Mouse (Mus musculus): ENCODE measurements at regions not wholly inside any gene's neighbourhood (a gene's known extent, or its start where the extent isn't known, plus 50 kb on each side); places are given as distances from the start of the nearest gene placed in this dataset.

DNA sequence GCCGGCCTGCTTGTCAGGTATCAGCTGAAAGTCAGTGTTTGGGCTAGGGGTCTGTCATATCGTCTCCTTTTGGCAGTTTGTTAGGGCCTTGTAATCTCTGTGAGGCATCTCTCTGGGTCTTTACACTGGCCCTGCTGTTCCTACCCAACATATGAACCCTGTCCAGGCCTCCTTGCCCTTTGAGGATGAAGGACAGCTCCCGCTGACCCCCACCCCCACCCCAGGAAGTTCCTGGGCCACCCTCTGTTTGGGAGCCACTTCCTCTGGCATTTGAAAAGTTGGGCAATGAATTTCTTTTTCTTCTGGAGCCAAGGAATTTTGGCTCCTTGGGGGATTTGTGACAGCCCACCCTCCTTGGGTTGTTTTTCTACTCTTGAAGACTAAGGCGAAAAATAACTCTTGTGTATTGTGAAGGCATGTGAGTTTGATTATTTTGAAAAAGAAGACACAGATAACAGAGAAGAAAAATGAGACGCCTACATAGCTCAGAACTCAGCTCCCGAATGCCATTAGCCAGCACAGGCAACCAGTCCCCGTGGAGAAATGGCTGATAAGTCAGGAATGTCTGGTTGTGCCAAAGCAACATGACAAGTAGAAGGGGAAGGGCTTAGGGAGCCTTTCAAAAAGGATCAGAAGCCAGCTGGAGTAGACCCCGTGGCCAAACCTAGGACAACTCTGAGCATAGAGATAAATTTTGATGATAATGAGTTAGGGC, 249.5 kb downstream of the Gm49356 start:
- DNase-seq: no peak

DNA sequence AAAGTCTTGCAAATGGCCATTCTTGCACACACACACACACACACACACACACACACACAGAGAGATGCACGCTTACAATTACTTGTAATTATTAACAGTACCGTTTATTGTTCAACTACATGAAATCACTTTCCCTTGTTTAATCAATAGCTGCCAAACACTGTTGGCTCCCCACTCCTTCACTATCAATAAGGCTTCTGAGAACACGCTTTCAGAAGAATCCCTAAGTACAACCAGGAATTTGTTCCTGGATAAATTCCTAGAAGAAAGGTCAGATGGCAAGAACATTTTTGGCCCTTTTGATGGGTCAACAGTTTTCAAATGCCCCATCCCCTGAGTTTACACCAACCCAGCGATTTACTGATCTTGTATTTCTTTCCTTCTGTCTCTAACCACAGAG, 252.5 kb downstream of the Gm49356 start:
- DNase-seq: no peak

GRCm38 (mm10) chr15:59142481-59142880, 253.4 kb downstream of the Gm49356 start:
- no peak for DNase-seq

DNA sequence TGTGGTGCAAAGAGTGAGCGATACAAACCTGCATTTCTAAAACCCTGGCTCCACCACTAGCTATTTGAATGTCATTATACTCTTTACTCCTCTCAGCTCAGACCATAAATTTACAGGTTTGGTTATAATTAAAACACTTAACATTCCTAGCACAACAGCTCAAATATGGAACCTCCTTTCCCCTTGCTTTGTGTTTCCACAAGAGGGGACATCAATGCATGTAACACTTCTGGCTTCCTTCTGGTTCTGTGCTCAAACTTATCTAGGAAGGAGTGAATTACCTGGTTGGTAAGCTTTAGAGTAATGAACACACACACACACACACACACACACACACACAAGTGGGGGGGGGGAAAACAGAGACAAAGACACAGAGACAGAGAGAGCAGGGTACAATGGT, 254.8 kb downstream of the Gm49356 start:
- no peak for DNase-seq

- DNase-seq: no peak
Observed at GRCm38 (mm10) chr15:59145679-59146078, 256.6 kb downstream of the Gm49356 start.

DNA sequence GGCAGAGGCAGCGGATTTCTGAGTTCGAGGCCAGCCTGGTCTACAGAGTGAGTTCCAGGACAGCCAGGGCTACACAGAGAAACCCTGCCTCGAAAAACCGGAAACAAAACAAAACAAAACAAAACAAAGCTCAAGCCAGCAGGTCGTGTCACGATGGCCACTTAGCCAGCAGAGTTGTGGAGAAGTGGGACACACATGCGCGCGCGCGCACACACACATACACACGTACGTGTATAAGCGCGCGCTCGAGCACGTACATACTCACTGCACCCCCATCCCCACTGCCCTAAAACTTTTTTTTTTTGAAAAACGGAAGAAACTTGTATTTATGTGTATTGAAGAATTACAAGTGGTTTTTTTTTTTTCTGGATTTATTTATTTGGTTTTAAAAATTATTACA, 257.0 kb downstream of the Gm49356 start:
- DNase-seq: no peak

DNA sequence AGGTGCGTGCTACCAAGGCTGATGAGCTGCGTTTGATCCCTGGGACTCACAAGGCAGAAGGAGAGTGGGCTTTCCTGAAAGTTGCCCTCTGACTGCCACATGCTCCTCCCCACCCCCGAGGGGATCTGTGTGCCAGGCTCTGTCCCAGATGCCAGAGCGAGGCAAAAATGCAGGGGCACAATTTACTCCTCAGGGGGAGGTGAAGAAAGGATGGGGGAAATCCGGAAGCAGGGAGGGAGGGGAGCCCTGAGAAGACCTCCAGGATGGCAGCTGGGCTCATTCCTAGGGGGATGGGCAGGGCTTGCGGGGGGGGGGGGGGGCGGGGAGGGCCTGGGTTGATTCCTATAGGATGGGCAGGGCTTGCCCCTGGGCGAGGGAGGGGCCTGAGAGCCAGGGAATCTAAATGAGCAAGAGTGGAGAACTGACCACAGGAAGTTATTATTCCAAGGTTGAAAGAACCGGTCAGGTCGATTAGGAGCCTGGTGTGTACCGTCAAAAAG, 257.5 kb downstream of the Gm49356 start:
- no peak for DNase-seq

DNA sequence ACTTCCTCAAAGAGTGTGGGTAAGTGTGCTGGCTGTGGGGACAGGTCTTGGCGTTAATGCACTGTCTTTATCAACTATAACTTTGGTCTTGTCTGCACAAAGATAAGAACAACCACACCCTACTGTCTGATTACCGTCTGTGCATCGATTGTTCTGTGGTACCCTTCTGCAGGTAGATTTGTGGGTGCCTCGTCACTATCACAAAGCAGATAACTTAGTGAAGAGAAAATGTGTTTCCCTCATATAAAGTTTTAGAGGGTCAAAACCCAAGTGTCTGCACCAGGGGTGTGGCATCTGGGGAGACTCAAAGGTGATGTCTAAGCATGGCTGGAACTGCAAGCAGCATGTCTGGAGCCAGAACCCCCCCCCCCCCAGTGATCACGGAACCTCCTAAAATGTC, 259.4 kb downstream of the Gm49356 start:
- no peak for DNase-seq

DNA sequence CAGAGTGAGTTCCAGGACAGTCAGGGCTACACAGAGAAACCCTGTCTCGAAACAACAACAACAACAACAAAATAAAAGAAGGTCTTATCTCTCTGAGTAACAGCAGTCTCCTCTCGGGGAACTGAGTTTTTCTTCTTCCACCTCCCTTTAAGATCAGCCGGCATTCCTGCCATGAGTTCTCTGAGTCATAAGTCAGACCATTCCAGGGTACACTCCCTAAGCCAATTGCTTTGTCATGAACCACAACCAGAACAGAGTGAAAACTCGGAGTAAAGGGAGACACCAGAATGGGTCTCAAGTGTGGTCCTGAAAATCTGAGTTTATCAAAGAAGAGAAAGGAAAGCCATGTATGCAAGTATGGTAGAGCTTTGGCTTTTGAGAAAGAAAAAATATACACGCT, 262.4 kb downstream of the Gm49356 start:
- DNase-seq: no peak

- DNase-seq: no peak
Observed at GRCm38 (mm10) chr15:59152786-59153388, 263.8 kb downstream of the Gm49356 start.

GRCm38 (mm10) chr15:59153416-59154250, 264.5 kb downstream of the Gm49356 start:
- DNase-seq: no peak

- DNase-seq: peak; percentile 63
Observed at GRCm38 (mm10) chr15:59154407-59155288, 265.6 kb downstream of the Gm49356 start.

DNA sequence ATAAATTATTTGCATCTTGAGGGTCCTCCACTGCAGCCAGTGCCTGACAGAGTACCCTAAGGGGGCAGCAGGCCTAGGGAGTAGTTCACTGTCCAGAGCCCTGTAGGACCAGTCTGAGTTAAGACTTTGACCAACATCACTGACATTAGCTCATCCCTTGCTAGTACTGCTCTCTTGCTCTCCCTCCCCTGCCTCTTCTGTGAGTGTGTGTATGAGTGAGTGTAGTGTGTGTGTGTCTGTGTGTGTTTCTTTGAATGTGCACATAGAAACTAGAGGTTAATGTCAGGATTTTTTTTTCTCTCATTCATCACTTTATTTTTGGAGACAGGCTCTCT, 266.2 kb downstream of the Gm49356 start:
- DNase-seq: no peak

GRCm38 (mm10) chr15:59156328-59156727, 267.2 kb downstream of the Gm49356 start:
- no peak for DNase-seq

- no peak for DNase-seq
Observed at GRCm38 (mm10) chr15:59158760-59159159, 269.7 kb downstream of the Gm49356 start.

DNA sequence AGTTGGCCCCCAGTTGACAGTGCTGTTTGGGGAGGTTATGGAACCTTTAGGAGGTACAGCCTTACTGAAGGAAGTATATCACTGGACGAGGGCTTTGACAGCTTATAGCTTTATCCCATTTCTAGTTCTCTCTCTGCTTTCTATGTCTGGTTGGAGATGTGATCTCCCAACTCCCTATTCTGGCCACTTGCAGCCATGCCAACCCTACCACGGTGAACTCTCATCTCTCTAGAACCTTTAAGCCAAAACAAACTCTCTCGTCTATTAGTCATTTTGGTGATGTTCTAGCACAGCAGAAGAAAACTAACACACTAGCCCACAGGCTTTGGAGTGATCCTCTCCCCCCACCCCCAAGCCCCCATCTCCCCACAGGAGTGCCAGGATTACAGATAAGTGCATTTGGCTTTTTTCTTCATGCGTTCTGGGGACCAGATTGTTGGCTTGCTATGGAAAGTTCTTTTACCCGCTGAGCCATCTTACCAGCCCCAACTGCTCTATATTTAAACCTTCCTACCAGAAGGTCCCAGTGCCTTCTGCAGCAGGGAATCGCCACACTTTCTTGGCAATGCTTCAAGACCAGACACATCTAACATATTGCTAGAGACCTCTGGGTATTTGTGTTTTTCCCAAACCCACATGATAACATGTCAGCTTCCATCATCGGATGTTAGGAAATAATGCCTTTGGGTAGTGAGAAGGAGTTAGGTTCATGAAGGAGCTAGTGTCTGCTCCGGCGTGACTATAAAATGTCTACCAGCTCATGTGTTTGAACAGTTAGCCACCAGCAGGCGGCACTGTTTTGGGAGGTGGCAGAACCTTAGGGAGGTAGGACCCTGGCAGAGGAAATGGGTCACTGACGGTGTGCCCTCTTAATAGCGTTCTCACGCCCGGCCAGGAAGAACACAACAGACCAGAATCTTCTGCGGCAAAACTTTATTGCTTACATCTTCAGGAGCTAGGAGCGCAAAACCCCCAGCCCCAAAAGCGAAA, 272.1 kb downstream of the Gm49356 start:
- DNase-seq: no peak

GRCm38 (mm10) chr15:59167937-59168659, 279.0 kb downstream of the Gm49356 start:
- no peak for DNase-seq

DNA sequence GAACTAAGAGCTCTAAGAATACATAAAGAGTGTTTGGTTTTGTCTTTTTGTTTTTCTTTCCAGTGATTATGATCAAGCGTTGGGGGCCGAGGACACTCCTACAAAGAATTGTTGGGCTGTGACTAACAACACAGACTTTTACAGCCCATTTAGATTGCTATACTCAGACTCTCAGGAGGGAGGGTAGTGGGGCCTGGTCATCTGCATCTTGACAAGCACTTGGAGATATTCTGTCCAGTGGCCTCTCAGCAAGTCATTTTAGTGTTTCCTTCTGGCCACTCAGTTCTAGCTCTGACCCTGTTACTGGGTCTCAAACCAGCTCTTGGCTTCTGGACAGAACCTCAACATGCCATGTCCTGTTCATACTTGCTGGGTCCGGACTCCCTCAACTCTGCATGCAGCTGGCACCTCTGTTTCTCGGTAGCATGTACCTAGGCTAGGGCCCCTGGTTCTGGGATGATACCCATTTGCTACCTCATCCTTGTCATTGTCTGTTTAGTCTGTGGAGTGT, 279.6 kb downstream of the Gm49356 start:
- DNase-seq: no peak

GRCm38 (mm10) chr15:59169237-59169797, 280.2 kb downstream of the Gm49356 start:
- no peak for DNase-seq

- no peak for DNase-seq
Observed at GRCm38 (mm10) chr15:59169831-59170230, 280.7 kb downstream of the Gm49356 start.

All from cerebellum, adult 11-12 months (tissue).